Mouse (Mus musculus) hindbrain, embryonic 16.5 days (tissue): Measurements from ENCODE around the gene Fam217a. TPM values are rescaled to one million over a fixed set of nuclear protein-coding genes. Genes with fewer than 3 reads are reported as not detected.
"Not testable (repeated sequence)": the region's sequence is repeated elsewhere in the genome, so short reads cannot be mapped to it uniquely, and the experiment has no call there.

Source experiments
- ATAC-seq: fragments of 200-750 bp; cut with Nextera tagmentation; 2 replicates; pipeline ENCODE4 v1.8.0; 2017; ENCODE audit warnings: moderate TSS enrichment, moderate library complexity
- H3K27ac ChIP-seq: fragments of 300-500 bp; sonication (generic); 2 replicates; pipeline ENCODE4 v1.5.1; 2014; ENCODE audit warnings: low read depth, mild to moderate bottlenecking, control low read depth, low read length, moderate library complexity
- H3K27me3 ChIP-seq: fragments of 300-500 bp; sonication (generic); replicated peaks from 2 replicates; pipeline ENCODE4 v1.6.1; 2014; ENCODE audit warnings: low read length; ENCODE audit not compliant: control insufficient read depth, insufficient read depth
- H3K36me3 ChIP-seq: fragments of 300-500 bp; sonication (generic); 2 replicates; pipeline ENCODE4 v1.6.1; 2014; ENCODE audit warnings: mild to moderate bottlenecking, low read length, moderate library complexity, mixed read lengths; ENCODE audit not compliant: control insufficient read depth, insufficient read depth
- H3K4me1 ChIP-seq: fragments of 300-500 bp; sonication (generic); 2 replicates; pipeline ENCODE4 v1.6.1; 2014; ENCODE audit warnings: low read depth, low read length; ENCODE audit not compliant: control insufficient read depth, insufficient read depth
- H3K4me2 ChIP-seq: fragments of 300-500 bp; sonication (generic); 2 replicates; pipeline ENCODE4 v1.6.1; 2014; ENCODE audit warnings: mild to moderate bottlenecking, low read length, control low read depth, moderate library complexity
- H3K4me3 ChIP-seq: fragments of 300-500 bp; sonication (generic); 2 replicates; pipeline ENCODE4 v1.5.1; 2014; ENCODE audit warnings: mild to moderate bottlenecking, low read length, control low read depth, moderate library complexity
- H3K9ac ChIP-seq: fragments of 300-500 bp; sonication (generic); 2 replicates; pipeline ENCODE4 v1.6.1; 2014; ENCODE audit warnings: low read depth, mild to moderate bottlenecking, control low read depth, low read length, moderate library complexity
- H3K9me3 ChIP-seq: fragments of 300-500 bp; sonication (generic); 2 replicates; pipeline ENCODE4 v1.6.1; 2014; ENCODE audit warnings: mild to moderate bottlenecking, low read length, moderate library complexity; ENCODE audit not compliant: control insufficient read depth
- WGBS: fragments of 180-500 bp; shearing (Covaris S2); extraction: QIAGEN DNeasy Blood & Tissue Kit; methylation state at CpG from one replicate; pipeline ENCODE4 v1.1.7; 2014; 5-methylcytosine and 5-hydroxymethylcytosine counted together
- polyA plus RNA-seq: library from polyadenylated mRNA; unstranded; fragments of >200 nt; fragmentation: Nextera tagmentation; extraction: Ambion mirVana; gene quantifications from 2 replicates; pipeline ENCODE4 v1.2.1, GENCODE M21; 2015

Fam217a gene
- polyA plus RNA-seq, 1 experiment from 2014 or later = 1.5 TPM

GRCm38 (mm10) chr13:34958158-34958557 lies 34.0 kb upstream of the Fam217a start:
- 90% methylated on average over 3 of the region's 3 CpGs for WGBS

GRCm38 (mm10) chr13:34956901-34957300 lies 32.8 kb upstream of the Fam217a start:
- Histone ChIP-seq H3K36me3 (no peaks in the 10 kb centered on the region), H3K27ac (no peak overlapping the region), H3K27me3 (no peaks in the 10 kb centered on the region), H3K4me1 (no peaks in the 10 kb centered on the region), H3K4me3 (no peak overlapping the region), H3K4me2 (no peak overlapping the region), H3K9me3 (no peaks in the 10 kb centered on the region), H3K9ac (no peak overlapping the region)
- ATAC-seq = no peak
- WGBS = 89% methylated on average over 4 of the region's 4 CpGs

More at GRCm38 (mm10) chr13:34958158-34958557, 34.0 kb upstream of the Fam217a start:
- H3K4me2 ChIP-seq, H3K27me3 ChIP-seq, H3K9ac ChIP-seq, H3K9me3 ChIP-seq, H3K4me3 ChIP-seq, H3K27ac ChIP-seq, ATAC-seq, H3K36me3 ChIP-seq, H3K4me1 ChIP-seq: not testable (repeated sequence)

GRCm38 (mm10) chr13:34951437-34951836 lies 27.3 kb upstream of the Fam217a start:
- WGBS = 98% methylated on average over 2 of the region's 2 CpGs
- H3K27me3 ChIP-seq, H3K4me1 ChIP-seq, H3K4me3 ChIP-seq, H3K9ac ChIP-seq, H3K4me2 ChIP-seq, ATAC-seq, H3K36me3 ChIP-seq, H3K27ac ChIP-seq, H3K9me3 ChIP-seq: not testable (repeated sequence)

- H3K4me3 ChIP-seq = no peak overlapping the region
- no peaks in the 10 kb centered on the region for H3K9me3 ChIP-seq
- no peaks in the 10 kb centered on the region for H3K36me3 ChIP-seq
- no peak for ATAC-seq
- no peak overlapping the region for H3K27ac ChIP-seq
- H3K9ac ChIP-seq = no peak overlapping the region
- no peak overlapping the region for H3K4me2 ChIP-seq
- H3K4me1 ChIP-seq = no peaks in the 10 kb centered on the region
- no peaks in the 10 kb centered on the region for H3K27me3 ChIP-seq
Measured at GRCm38 (mm10) chr13:34942370-34942769, 18.3 kb upstream of the Fam217a start.

GRCm38 (mm10) chr13:34934931-34935644 lies 11.0 kb upstream of the Fam217a start:
- ATAC-seq = no peak
- H3K4me3 ChIP-seq = no peak overlapping the region
- WGBS = 69% methylated on average over 10 of the region's 10 CpGs
- H3K27ac ChIP-seq = no peak overlapping the region
- H3K9me3 ChIP-seq = no peaks in the 10 kb centered on the region
- no peak overlapping the region for H3K9ac ChIP-seq
- H3K36me3 ChIP-seq = no peaks in the 10 kb centered on the region
- H3K4me2 ChIP-seq = no peak overlapping the region
- no peaks in the 10 kb centered on the region for H3K27me3 ChIP-seq
- no peaks in the 10 kb centered on the region for H3K4me1 ChIP-seq

- Histone ChIP-seq H3K4me2 (peak overlapping the region; percentile 56), H3K4me3 (peak overlapping the region; percentile 24), H3K4me1 (no peaks in the 10 kb centered on the region), H3K27ac (no peak overlapping the region), H3K9me3 (no peaks in the 10 kb centered on the region), H3K9ac (no peak overlapping the region), H3K27me3 (no peaks in the 10 kb centered on the region), H3K36me3 (no peaks in the 10 kb centered on the region)
- WGBS = 35% methylated on average over 32 of the region's 37 CpGs
- peak; percentile 80 for ATAC-seq
Measured at GRCm38 (mm10) chr13:34916520-34917167, 7.5 kb downstream of the Fam217a start.

GRCm38 (mm10) chr13:34914614-34915013 lies 9.5 kb downstream of the Fam217a start:
- ATAC-seq = no peak
- 78% methylated on average over 9 of the region's 9 CpGs for WGBS
- H3K4me3 ChIP-seq = no peak overlapping the region
- no peaks in the 10 kb centered on the region for H3K4me1 ChIP-seq
- H3K27me3 ChIP-seq = no peaks in the 10 kb centered on the region
- no peak overlapping the region for H3K4me2 ChIP-seq
- H3K36me3 ChIP-seq = no peaks in the 10 kb centered on the region
- no peaks in the 10 kb centered on the region for H3K9me3 ChIP-seq
- no peak overlapping the region for H3K9ac ChIP-seq
- H3K27ac ChIP-seq = no peak overlapping the region

- WGBS = 70% methylated on average over 1 of the region's 1 CpGs
- ATAC-seq = no peak
- Histone ChIP-seq H3K4me2 (no peak overlapping the region), H3K27me3 (no peaks in the 10 kb centered on the region), H3K27ac (no peak overlapping the region), H3K9me3 (no peaks in the 10 kb centered on the region), H3K36me3 (peaks cover 49% of the 10 kb centered on the region), H3K4me3 (no peak overlapping the region), H3K4me1 (no peaks in the 10 kb centered on the region), H3K9ac (no peak overlapping the region)
Measured at GRCm38 (mm10) chr13:34892871-34893270, 31.2 kb downstream of the Fam217a start.

GRCm38 (mm10) chr13:34876481-34876880 lies 47.6 kb downstream of the Fam217a start:
- 14% methylated on average over 3 of the region's 3 CpGs for WGBS
- peak overlapping the region; percentile 74 for H3K4me2 ChIP-seq
- no peaks in the 10 kb centered on the region for H3K9me3 ChIP-seq
- H3K36me3 ChIP-seq = no peaks in the 10 kb centered on the region
- H3K27me3 ChIP-seq = no peaks in the 10 kb centered on the region
- H3K27ac ChIP-seq = no peak overlapping the region
- no peak for ATAC-seq
- peaks cover 19% of the 10 kb centered on the region for H3K4me1 ChIP-seq
- peak overlapping the region; percentile 96 for H3K4me3 ChIP-seq
- peak overlapping the region; percentile 93; the same call in 1 of the 2 replicates for H3K9ac ChIP-seq
